Mouse (Mus musculus) neural tube, embryonic 14.5 days (tissue): Measurements from ENCODE around the gene Ripply1. TPM values are rescaled to one million over a fixed set of nuclear protein-coding genes. Genes with fewer than 3 reads are reported as not detected.
A peak's percentile ranks its signal among the peaks of the same experiment; 100 is the strongest.

Source experiments
- ATAC-seq: fragments of 200-750 bp; cut with Nextera tagmentation; 2 replicates; pipeline ENCODE4 v1.8.0; 2017; ENCODE audit warnings: low read depth, mild to moderate bottlenecking, moderate TSS enrichment, moderate library complexity
- H3K27ac ChIP-seq: fragments of 300-500 bp; sonication (generic); 2 replicates; pipeline ENCODE4 v1.5.1; 2014; ENCODE audit warnings: low read depth, mild to moderate bottlenecking, control low read depth, low read length, moderate library complexity, mixed read lengths
- H3K27me3 ChIP-seq: fragments of 300-500 bp; sonication (generic); 2 replicates; pipeline ENCODE4 v1.6.1; 2014; ENCODE audit warnings: low read length; ENCODE audit not compliant: control insufficient read depth, insufficient read depth
- H3K36me3 ChIP-seq: fragments of 300-500 bp; sonication (generic); 2 replicates; pipeline ENCODE4 v1.6.1; 2014; ENCODE audit warnings: low read length, mixed read lengths; ENCODE audit not compliant: control insufficient read depth, insufficient read depth
- H3K4me1 ChIP-seq: fragments of 300-500 bp; sonication (generic); 2 replicates; pipeline ENCODE4 v1.6.1; 2014; ENCODE audit warnings: low read length; ENCODE audit not compliant: control insufficient read depth, insufficient read depth
- H3K4me2 ChIP-seq: fragments of 300-500 bp; sonication (generic); 2 replicates; pipeline ENCODE4 v1.6.1; 2014; ENCODE audit warnings: mild to moderate bottlenecking, low read depth, low read length, control low read depth
- H3K4me3 ChIP-seq: fragments of 300-500 bp; sonication (generic); 2 replicates; pipeline ENCODE4 v1.5.1; 2014; ENCODE audit warnings: low read depth, low read length, control low read depth, mixed read lengths
- H3K9ac ChIP-seq: fragments of 300-500 bp; sonication (generic); replicated peaks from 2 replicates; pipeline ENCODE4 v1.6.1; 2014; ENCODE audit warnings: low read depth, mild to moderate bottlenecking, control low read depth, low read length, mixed read lengths
- H3K9me3 ChIP-seq: fragments of 300-500 bp; sonication (generic); 2 replicates; pipeline ENCODE4 v1.6.1; 2016; ENCODE audit warnings: low read length; ENCODE audit not compliant: control insufficient read depth
- WGBS: fragments of 180-500 bp; shearing (Covaris S2); extraction: QIAGEN DNeasy Blood & Tissue Kit; methylation state at CpG from one replicate; pipeline ENCODE4 v1.1.7; 2014; 5-methylcytosine and 5-hydroxymethylcytosine counted together
- polyA plus RNA-seq: library from polyadenylated mRNA; unstranded; fragments of >200 nt; fragmentation: Nextera tagmentation; extraction: Ambion mirVana; gene quantifications from 2 replicates; pipeline ENCODE4 v1.2.1, GENCODE M21; 2014

Gene Ripply1
- polyA plus RNA-seq, 1 experiment from 2014 or later, result not detected

GRCm38 (mm10) chrX:139808501-139808900 lies 26.3 kb upstream of the Ripply1 start:
- no peak overlapping the region for H3K27ac ChIP-seq
- ATAC-seq, result no peak
- no peaks in the 10 kb centered on the region for H3K4me1 ChIP-seq
- no peak overlapping the region for H3K4me3 ChIP-seq
- no peaks in the 10 kb centered on the region for H3K36me3 ChIP-seq
- H3K9ac ChIP-seq, result no peak overlapping the region
- H3K4me2 ChIP-seq, result no peak overlapping the region
- 92% methylated on average over 10 of the region's 10 CpGs for WGBS
- no peaks in the 10 kb centered on the region for H3K27me3 ChIP-seq
- H3K9me3 ChIP-seq, result no peaks in the 10 kb centered on the region

DNA sequence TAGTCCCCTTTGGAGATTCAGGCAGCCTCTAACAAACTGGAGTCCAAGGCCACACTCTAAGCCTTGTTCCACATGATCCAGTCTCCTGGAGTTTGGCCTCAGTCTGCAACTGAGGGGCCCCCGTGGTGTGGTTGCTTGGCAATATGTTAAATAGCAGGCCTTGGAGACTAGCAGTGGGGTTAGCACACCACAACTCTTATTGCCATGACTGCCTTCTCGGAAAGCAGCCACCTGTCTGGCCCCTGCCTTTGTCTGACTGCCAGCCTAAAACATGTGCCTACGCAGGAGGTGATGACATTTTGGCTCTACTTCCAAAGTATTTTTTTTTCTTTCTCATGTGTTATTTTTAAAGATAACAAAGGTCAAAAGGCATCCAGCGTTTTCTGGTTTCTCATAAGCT lies 25.9 kb upstream of the Ripply1 start:
- H3K36me3 ChIP-seq, result no peaks in the 10 kb centered on the region
- no peak overlapping the region for H3K4me2 ChIP-seq
- H3K4me3 ChIP-seq, result no peak overlapping the region
- H3K27me3 ChIP-seq, result no peaks in the 10 kb centered on the region
- 47% methylated on average over 4 of the region's 4 CpGs for WGBS
- no peak overlapping the region for H3K27ac ChIP-seq
- H3K4me1 ChIP-seq, result no peaks in the 10 kb centered on the region
- no peak overlapping the region for H3K9ac ChIP-seq
- H3K9me3 ChIP-seq, result no peaks in the 10 kb centered on the region
- ATAC-seq, result peak; percentile 66; the same call in 1 of the 2 replicates

- no peaks in the 10 kb centered on the region for H3K27me3 ChIP-seq
- no peak overlapping the region for H3K9ac ChIP-seq
- no peak for ATAC-seq
- H3K36me3 ChIP-seq, result no peaks in the 10 kb centered on the region
- no peak overlapping the region for H3K27ac ChIP-seq
- 77% methylated on average over 2 of the region's 2 CpGs for WGBS
- H3K4me3 ChIP-seq, result no peak overlapping the region
- H3K4me1 ChIP-seq, result no peaks in the 10 kb centered on the region
- no peaks in the 10 kb centered on the region for H3K9me3 ChIP-seq
- no peak overlapping the region for H3K4me2 ChIP-seq
Observed at GRCm38 (mm10) chrX:139807391-139807790, 25.2 kb upstream of the Ripply1 start.

DNA sequence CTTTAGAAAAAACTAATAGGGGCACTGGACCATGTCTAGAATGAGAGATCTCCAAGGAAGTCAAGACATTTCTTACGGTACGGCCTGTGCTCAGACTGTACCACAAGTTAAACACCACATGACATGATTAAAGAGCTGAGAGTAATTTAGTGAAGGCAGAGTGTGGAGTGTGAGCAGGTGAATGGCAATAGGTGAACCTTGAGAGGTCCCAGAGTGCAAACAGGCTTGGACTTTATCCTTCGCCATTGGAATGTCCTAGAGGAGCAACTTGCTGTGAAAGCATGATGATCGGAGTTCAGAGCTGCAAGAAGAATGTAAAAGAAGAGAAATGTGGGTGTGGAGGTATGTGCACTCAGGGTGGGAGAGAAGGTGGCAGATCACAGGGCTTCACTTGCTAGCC lies 23.8 kb upstream of the Ripply1 start:
- H3K27ac ChIP-seq, result no peak overlapping the region
- H3K4me3 ChIP-seq, result no peak overlapping the region
- ATAC-seq, result no peak
- H3K9me3 ChIP-seq, result no peaks in the 10 kb centered on the region
- H3K4me2 ChIP-seq, result no peak overlapping the region
- H3K9ac ChIP-seq, result no peak overlapping the region
- H3K4me1 ChIP-seq, result no peaks in the 10 kb centered on the region
- no peaks in the 10 kb centered on the region for H3K36me3 ChIP-seq
- WGBS, result 95% methylated on average over 4 of the region's 4 CpGs
- no peaks in the 10 kb centered on the region for H3K27me3 ChIP-seq

DNA sequence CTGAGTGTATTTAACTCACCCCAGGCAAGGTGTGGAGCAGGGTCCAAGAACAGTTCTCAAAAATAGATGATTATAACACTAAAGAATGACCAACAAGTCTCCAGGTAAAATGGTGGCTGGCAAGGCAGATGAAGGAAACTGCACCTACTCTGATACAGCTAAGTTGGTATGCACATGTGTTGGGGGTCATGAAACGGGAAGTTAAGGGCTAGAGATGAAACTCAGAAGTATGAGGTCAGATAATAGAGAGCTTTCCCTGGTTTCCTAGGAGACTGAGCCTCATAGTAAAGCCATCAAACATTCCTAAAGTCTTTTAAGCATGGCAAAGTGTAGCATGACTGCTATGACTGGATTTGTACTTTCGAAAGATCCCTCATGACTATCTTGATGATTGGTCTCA lies 20.9 kb upstream of the Ripply1 start:
- no peak overlapping the region for H3K9ac ChIP-seq
- no peak overlapping the region for H3K27ac ChIP-seq
- no peaks in the 10 kb centered on the region for H3K9me3 ChIP-seq
- no peaks in the 10 kb centered on the region for H3K4me1 ChIP-seq
- 92% methylated on average over 2 of the region's 2 CpGs for WGBS
- no peak overlapping the region for H3K4me2 ChIP-seq
- ATAC-seq, result no peak
- H3K27me3 ChIP-seq, result no peaks in the 10 kb centered on the region
- no peaks in the 10 kb centered on the region for H3K36me3 ChIP-seq
- no peak overlapping the region for H3K4me3 ChIP-seq

GRCm38 (mm10) chrX:139800406-139800878 lies 18.3 kb upstream of the Ripply1 start, which contains the start of gene Cldn2:
Gene Cldn2, plus strand, starts transcription at chrX:139800828.
- Histone ChIP-seq H3K27ac (no peak within 1 kb of the TSS), H3K4me2 (no peak within 1 kb of the TSS), H3K4me1 (no peaks in the 10 kb centered on the region), H3K9ac (no peak within 1 kb of the TSS), H3K36me3 (no peaks in the 10 kb centered on the region), H3K4me3 (no peak within 1 kb of the TSS), H3K9me3 (no peaks in the 10 kb centered on the region), H3K27me3 (no peaks in the 10 kb centered on the region)
- ATAC-seq, result no peak
- 73% methylated on average over 8 of the region's 8 CpGs for WGBS

DNA sequence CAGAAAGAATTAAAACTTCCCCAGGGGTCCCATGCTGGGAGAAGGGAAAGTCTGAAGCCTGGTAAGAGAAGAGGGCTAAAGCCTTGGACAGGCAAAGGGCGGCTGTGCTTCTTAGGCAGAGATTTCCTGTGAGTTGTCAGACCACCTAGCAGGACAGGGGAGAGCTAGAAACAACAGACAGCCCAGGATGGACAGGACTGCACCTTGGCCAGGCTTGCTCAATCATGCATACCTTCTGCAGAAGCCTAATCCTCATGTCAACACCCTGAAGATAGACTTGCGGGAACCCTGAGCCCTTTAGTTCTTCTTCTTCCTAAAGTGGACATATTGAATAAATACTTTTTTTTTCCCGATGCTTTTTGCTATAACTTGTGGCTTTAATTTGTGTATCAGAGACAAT lies 17.8 kb upstream of the Ripply1 start:
- WGBS, result 89% methylated on average over 3 of the region's 3 CpGs

DNA sequence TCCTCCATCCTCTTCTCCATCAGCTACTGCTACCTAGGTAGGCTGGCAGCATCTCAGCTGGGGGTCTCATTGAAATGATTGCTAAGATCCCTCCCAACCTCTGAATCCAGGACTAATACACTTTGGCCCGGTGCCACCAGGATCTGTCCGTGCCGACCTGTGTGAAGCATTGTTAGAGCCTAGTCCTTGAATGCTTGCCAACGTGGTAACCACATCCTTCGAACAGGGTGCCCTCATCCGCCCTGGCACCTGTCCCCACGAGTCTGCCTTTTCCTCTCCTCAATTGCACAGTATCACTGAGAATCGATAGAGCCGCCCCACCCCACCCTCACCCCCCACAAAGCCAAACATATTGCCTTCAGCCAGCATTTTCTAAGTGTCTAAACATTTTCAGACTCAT lies 15.7 kb upstream of the Ripply1 start:
- H3K9ac ChIP-seq, result no peak overlapping the region
- H3K4me3 ChIP-seq, result no peak overlapping the region
- H3K9me3 ChIP-seq, result no peaks in the 10 kb centered on the region
- H3K4me2 ChIP-seq, result no peak overlapping the region
- ATAC-seq, result no peak
- WGBS, result 75% methylated on average over 9 of the region's 9 CpGs
- H3K4me1 ChIP-seq, result no peaks in the 10 kb centered on the region
- H3K27ac ChIP-seq, result no peak overlapping the region
- no peaks in the 10 kb centered on the region for H3K27me3 ChIP-seq
- no peaks in the 10 kb centered on the region for H3K36me3 ChIP-seq

More for the DNA sequence above, 17.8 kb upstream of the Ripply1 start:
- H3K36me3 ChIP-seq, result no peaks in the 10 kb centered on the region
- ATAC-seq, result no peak
- H3K9me3 ChIP-seq, result no peaks in the 10 kb centered on the region
- H3K4me2 ChIP-seq, result no peak overlapping the region
- H3K4me3 ChIP-seq, result no peak overlapping the region
- no peaks in the 10 kb centered on the region for H3K4me1 ChIP-seq
- H3K9ac ChIP-seq, result no peak overlapping the region
- H3K27me3 ChIP-seq, result no peaks in the 10 kb centered on the region
- H3K27ac ChIP-seq, result no peak overlapping the region

GRCm38 (mm10) chrX:139796037-139796436 lies 13.9 kb upstream of the Ripply1 start:
- Histone ChIP-seq H3K9ac (no peak overlapping the region), H3K27ac (no peak overlapping the region), H3K36me3 (no peaks in the 10 kb centered on the region), H3K4me1 (no peaks in the 10 kb centered on the region), H3K4me3 (no peak overlapping the region), H3K9me3 (no peaks in the 10 kb centered on the region), H3K4me2 (no peak overlapping the region), H3K27me3 (no peaks in the 10 kb centered on the region)
- no peak for ATAC-seq
- WGBS, result 86% methylated on average over 6 of the region's 6 CpGs
